17 mouse cellular contexts compared by ENCODE assay signal in genomic region chr6:85584612-85585011, GRCm38 (mm10).
"Had no signal": no experiment of that assay in that cellular context is flagged by ENCODE, and none has a peak within 500 bp of the region (broad histone marks: within the 10 kb centered on the region; RNA-seq: fewer than 3 reads in every experiment).

No protein-coding gene starts in this region.

- H3K27ac ChIP-seq: neural tube, embryonic 12.5 days; neural tube, embryonic 13.5 days; neural tube, embryonic 15.5 days; stomach, embryonic 15.5 days; stomach, postnatal 0 days had no signal

- H3K36me3 ChIP-seq: neural tube, embryonic 12.5 days; neural tube, embryonic 13.5 days; neural tube, embryonic 15.5 days; stomach, embryonic 15.5 days had no signal

- H3K9me3 ChIP-seq: neural tube, embryonic 12.5 days; neural tube, embryonic 13.5 days; neural tube, embryonic 15.5 days; stomach, embryonic 15.5 days had no signal

- DNase-seq: retina, postnatal 1 day; right cerebral cortex, adult 18-20 months; right cerebral cortex, postnatal 14 days; right cerebral cortex, postnatal 25 days; right cerebral cortex, postnatal 4 days; spleen, adult 18-20 months; thymus, adult 18-20 months; thymus, adult 2 months; thymus, postnatal 14 days; thymus, postnatal 25 days; thymus, postnatal 36 days; thymus, postnatal 4 days had no signal

- H3K4me3 ChIP-seq: neural tube, embryonic 12.5 days; neural tube, embryonic 13.5 days; neural tube, embryonic 15.5 days; stomach, embryonic 15.5 days had no signal

- H3K27me3 ChIP-seq: neural tube, embryonic 12.5 days; neural tube, embryonic 13.5 days; neural tube, embryonic 15.5 days; stomach, embryonic 15.5 days had no signal

- H3K9ac ChIP-seq: neural tube, embryonic 12.5 days; neural tube, embryonic 13.5 days; neural tube, embryonic 15.5 days; stomach, embryonic 15.5 days had no signal
